Mouse (Mus musculus) thymus, postnatal 0 days (tissue): ENCODE measurements around the gene Gpatch1. TPM values are rescaled to one million over a fixed set of nuclear protein-coding genes. Genes with fewer than 3 reads are reported as not detected.
"Not testable (repeated sequence)": the region's sequence is repeated elsewhere in the genome, so short reads cannot be mapped to it uniquely, and the experiment has no call there.

Experiments used
- DNase-seq: peaks from one replicate; pipeline ENCODE4 v3.0.0-alpha.2; 2015; ENCODE audit warnings: low spot score
- polyA plus RNA-seq: library from polyadenylated mRNA; unstranded; fragments of >200 nt; fragmentation: Nextera tagmentation; extraction: Ambion mirVana; gene quantifications from 2 replicates; pipeline ENCODE4 v1.2.1, GENCODE M21; 2015

Gpatch1 gene
- polyA plus RNA-seq, 1 experiment from 2014 or later: 16.8 TPM

GRCm38 (mm10) chr7:35331590-35331989 lies 13.3 kb upstream of the Gpatch1 start:
- DNase-seq: no peak

GRCm38 (mm10) chr7:35322732-35323420 lies 4.6 kb upstream of the Gpatch1 start:
- DNase-seq: peak; percentile 7

GRCm38 (mm10) chr7:35322161-35322560 lies 3.9 kb upstream of the Gpatch1 start:
- DNase-seq: no peak

GRCm38 (mm10) chr7:35319755-35320154 lies 1.5 kb upstream of the Gpatch1 start:
- DNase-seq: no peak

GRCm38 (mm10) chr7:35319221-35319620 lies 981 bp upstream of the Gpatch1 start:
- not testable (repeated sequence) for DNase-seq

- DNase-seq: no peak
Measured at GRCm38 (mm10) chr7:35314156-35314555, 4.1 kb downstream of the Gpatch1 start.

- no peak for DNase-seq
Measured at GRCm38 (mm10) chr7:35311214-35311613, 7.0 kb downstream of the Gpatch1 start.

GRCm38 (mm10) chr7:35300792-35301191 lies 17.4 kb downstream of the Gpatch1 start:
- no peak for DNase-seq

GRCm38 (mm10) chr7:35299656-35300055 lies 18.6 kb downstream of the Gpatch1 start:
- DNase-seq: no peak

- no peak for DNase-seq
Measured at GRCm38 (mm10) chr7:35297886-35298285, 20.4 kb downstream of the Gpatch1 start.

GRCm38 (mm10) chr7:35295631-35296030 lies 22.6 kb downstream of the Gpatch1 start:
- DNase-seq: no peak

GRCm38 (mm10) chr7:35293464-35293863 lies 24.8 kb downstream of the Gpatch1 start:
- DNase-seq: no peak

GRCm38 (mm10) chr7:35278933-35279332 lies 39.3 kb downstream of the Gpatch1 start:
- no peak for DNase-seq

- no peak for DNase-seq
Measured at GRCm38 (mm10) chr7:35277433-35277832, 40.8 kb downstream of the Gpatch1 start.

GRCm38 (mm10) chr7:35269443-35270024 lies 48.7 kb downstream of the Gpatch1 start:
- peak; percentile 47 for DNase-seq

GRCm38 (mm10) chr7:35267841-35268240 lies 50.4 kb downstream of the Gpatch1 start:
- no peak for DNase-seq

- peak; percentile 22 for DNase-seq
Measured at GRCm38 (mm10) chr7:35266666-35267065, 51.6 kb downstream of the Gpatch1 start.

- peak; percentile 68 for DNase-seq
Measured at GRCm38 (mm10) chr7:35264746-35265145, 53.5 kb downstream of the Gpatch1 start.

GRCm38 (mm10) chr7:35263595-35264489 lies 54.4 kb downstream of the Gpatch1 start:
- DNase-seq: no peak

GRCm38 (mm10) chr7:35259384-35259783 lies 58.9 kb downstream of the Gpatch1 start:
- DNase-seq: no peak

- DNase-seq: no peak
Measured at GRCm38 (mm10) chr7:35258294-35258693, 59.9 kb downstream of the Gpatch1 start.

- DNase-seq: no peak
Measured at GRCm38 (mm10) chr7:35252041-35252558, 66.1 kb downstream of the Gpatch1 start.
